Mouse (Mus musculus) testis, adult 2 months (tissue): ENCODE results near the gene 4930404N11Rik.

Experiments used
- CTCF ChIP-seq: fragments of 200-500 bp; IDR thresholded peaks from 2 replicates; pipeline ENCODE4 v1.5.1; 2012; ENCODE audit warnings: low read depth, mild to moderate bottlenecking, inconsistent platforms, low read length, moderate library complexity; ENCODE audit not compliant: control insufficient read depth, insufficient read depth, insufficient replicate concordance
- POLR2A ChIP-seq: fragments of 200-500 bp; IDR thresholded peaks from 2 replicates; pipeline ENCODE4 v1.6.1; 2012; ENCODE audit warnings: low read depth, mild to moderate bottlenecking, inconsistent platforms, low read length, moderate library complexity; ENCODE audit not compliant: control insufficient read depth

DNA sequence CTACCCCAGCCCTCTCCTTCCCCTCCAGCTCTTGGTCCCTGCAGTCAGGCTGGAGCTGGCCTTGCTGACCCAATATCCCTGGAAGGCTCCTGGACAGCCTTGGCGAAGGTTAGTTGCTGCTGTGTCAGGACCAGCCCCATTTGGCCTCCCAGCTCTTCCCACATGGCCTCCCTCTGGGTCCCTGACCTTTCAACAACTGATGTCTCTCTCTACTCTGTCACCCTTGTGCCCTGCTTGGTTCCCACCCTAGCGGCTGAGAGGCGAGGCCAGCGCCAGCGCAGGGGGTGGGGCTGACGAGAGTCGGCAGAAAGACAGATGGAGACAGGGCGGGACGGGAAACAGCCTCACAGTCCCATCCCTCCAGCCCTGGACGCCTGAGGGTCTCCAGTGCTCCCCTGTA lies 37.2 kb downstream of the 4930404N11Rik start, which contains the start of gene Tbxa2r:
- no peak for TF ChIP-seq CTCF
- TF ChIP-seq POLR2A: no peak
